Mouse (Mus musculus) kidney, adult 2 months (tissue): ENCODE results near the gene Grk3.

Experiments used
- CTCF ChIP-seq: fragments of 200-500 bp; conservative IDR thresholded peaks from 2 replicates; pipeline ENCODE4 v1.5.1; 2011; ENCODE audit warnings: low read depth, mild to moderate bottlenecking, control low read depth, low read length, moderate library complexity, mixed read lengths; ENCODE audit not compliant: insufficient read depth, insufficient read length
- POLR2A ChIP-seq: fragments of 200-500 bp; IDR thresholded peaks from one replicate; pipeline ENCODE4 v1.6.1; 2011; ENCODE audit warnings: low read depth, low read length, control low read depth

GRCm38 (mm10) chr5:113040776-113041175, 25.2 kb upstream of the Grk3 start:
- TF ChIP-seq POLR2A (no peak), CTCF (no peak)
